ENCODE assay signal across 8 mouse cellular contexts in the genomic region with DNA sequence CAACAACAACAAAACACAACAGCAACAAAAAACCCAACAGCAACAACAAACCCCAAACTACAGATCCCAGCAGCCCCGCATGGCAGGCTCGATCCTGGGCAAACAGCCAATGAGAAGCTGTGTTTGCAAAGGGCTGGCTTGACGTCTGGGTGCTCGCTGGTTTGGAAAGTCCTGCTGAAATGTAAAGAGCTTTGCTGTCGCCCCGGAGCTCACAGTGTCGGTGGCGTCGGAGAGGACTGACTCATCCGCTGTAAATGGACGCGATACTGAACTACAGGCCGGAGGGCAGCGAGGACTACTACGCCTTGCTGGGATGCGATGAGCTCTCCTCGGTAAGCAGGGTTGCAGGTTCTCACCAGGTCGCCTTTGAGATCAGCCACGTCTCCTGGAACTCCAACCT. TPM values are rescaled to one million over a fixed set of nuclear protein-coding genes. Genes with fewer than 3 reads are reported as not detected.
DNase-seq lines count a peak whose midpoint lies in the region; ATAC-seq lines count a peak whose summit lies in the region.

No protein-coding gene starts in this region.

- H3K9me3 ChIP-seq in forebrain, embryonic 10.5 days = no peaks in the 10 kb centered on the region
- H3K9me3 ChIP-seq in heart, embryonic 15.5 days (replicated peaks) = no peaks in the 10 kb centered on the region
- no peaks in the 10 kb centered on the region for H3K9me3 ChIP-seq in liver, embryonic 13.5 days (replicated peaks)
- no peaks in the 10 kb centered on the region for H3K9me3 ChIP-seq in stomach, embryonic 14.5 days (ENCODE audit: control insufficient read depth, low read depth, low read length)

- peak overlapping the region; percentile 66 for H3K9ac ChIP-seq in heart, embryonic 15.5 days
- peak overlapping the region; percentile 75 for H3K9ac ChIP-seq in liver, embryonic 13.5 days
- peak overlapping the region; percentile 28; the same call in 1 of the 2 replicates for H3K9ac ChIP-seq in stomach, embryonic 14.5 days (replicated peaks; ENCODE audit: low read depth, low read length)

- H3K27me3 ChIP-seq in forebrain, embryonic 10.5 days (ENCODE audit: poor library complexity, severe bottlenecking) = peaks cover 4% of the 10 kb centered on the region
- no peaks in the 10 kb centered on the region for H3K27me3 ChIP-seq in heart, embryonic 15.5 days
- no peaks in the 10 kb centered on the region for H3K27me3 ChIP-seq in liver, embryonic 13.5 days
- no peaks in the 10 kb centered on the region for H3K27me3 ChIP-seq in stomach, embryonic 14.5 days (ENCODE audit: control insufficient read depth, insufficient read depth, low read length)

- peak; percentile 40 to 62 for DNase-seq in CD8-positive naive resting alpha-beta T cell, adult 2 months (ENCODE audit: low read depth in 2 of 2, low spot score in 2 of 2)
- DNase-seq in c-Kit-positive CD71-negative TER-119-negative erythroid progenitor cells, embryonic 14.5 days (ENCODE audit: low read depth) = peak; percentile 79
- peak; percentile 71 for DNase-seq in forebrain, embryonic 10.5 days (ENCODE audit: extremely low spot score, low spot score)
- peak; percentile 92 for DNase-seq in kidney, postnatal 25 days
- DNase-seq in liver, embryonic 13.5 days = peak; percentile 81
- peak; percentile 81 to 88 for DNase-seq in natural killer cell, adult 2 months (ENCODE audit: low spot score in 2 of 2)

- H3K27ac ChIP-seq in forebrain, embryonic 10.5 days = peak overlapping the region; percentile 64
- H3K27ac ChIP-seq in heart, embryonic 15.5 days = peak overlapping the region; percentile 84
- peak overlapping the region; percentile 78 for H3K27ac ChIP-seq in liver, embryonic 13.5 days
- H3K27ac ChIP-seq in stomach, embryonic 14.5 days (ENCODE audit: low read length) = no peak overlapping the region

- H3K4me3 ChIP-seq in forebrain, embryonic 10.5 days = peak overlapping the region; percentile 58
- peak overlapping the region; percentile 70 for H3K4me3 ChIP-seq in heart, embryonic 15.5 days
- peak overlapping the region; percentile 66 for H3K4me3 ChIP-seq in liver, embryonic 13.5 days (replicated peaks)
- H3K4me3 ChIP-seq in stomach, embryonic 14.5 days (ENCODE audit: low read depth, low read length) = peak overlapping the region; percentile 43

- peaks cover 10% of the 10 kb centered on the region for H3K4me1 ChIP-seq in forebrain, embryonic 10.5 days
- peaks cover 9% of the 10 kb centered on the region; the same call in 1 of the 2 replicates for H3K4me1 ChIP-seq in heart, embryonic 15.5 days (replicated peaks)
- peaks cover 22% of the 10 kb centered on the region for H3K4me1 ChIP-seq in liver, embryonic 13.5 days (replicated peaks)
- peaks cover 3% of the 10 kb centered on the region; the same call in 1 of the 2 replicates for H3K4me1 ChIP-seq in stomach, embryonic 14.5 days (ENCODE audit: control insufficient read depth, insufficient read depth, low read length)

- H3K36me3 ChIP-seq in forebrain, embryonic 10.5 days (replicated peaks) = no peaks in the 10 kb centered on the region
- H3K36me3 ChIP-seq in heart, embryonic 15.5 days = no peaks in the 10 kb centered on the region
- H3K36me3 ChIP-seq in liver, embryonic 13.5 days = no peaks in the 10 kb centered on the region
- H3K36me3 ChIP-seq in stomach, embryonic 14.5 days (ENCODE audit: control insufficient read depth, insufficient read depth, low read length) = no peaks in the 10 kb centered on the region

- peak; percentile 59; the same call in 1 of the 2 replicates for ATAC-seq in heart, embryonic 15.5 days (replicated peaks; ENCODE audit: insufficient number of reproducible peaks, insufficient read depth, low FRiP score, low read depth)
- peak; percentile 81 for ATAC-seq in liver, embryonic 13.5 days (ENCODE audit: low read depth)
- ATAC-seq in stomach, embryonic 14.5 days (ENCODE audit: insufficient number of reproducible peaks, insufficient read depth, low FRiP score, low read depth) = peak; percentile 84

- peak overlapping the region; percentile 83 for H3K4me2 ChIP-seq in heart, embryonic 15.5 days
- H3K4me2 ChIP-seq in liver, embryonic 13.5 days = peak overlapping the region; percentile 78
- H3K4me2 ChIP-seq in stomach, embryonic 14.5 days (replicated peaks; ENCODE audit: low read depth, low read length) = peak overlapping the region; percentile 67

- under 1% methylated on average over 19 of the region's 19 CpGs for WGBS in forebrain, embryonic 10.5 days
- WGBS in heart, embryonic 15.5 days = under 1% methylated on average over 19 of the region's 19 CpGs
- WGBS in liver, embryonic 13.5 days (ENCODE audit: insufficient replicate concordance) = under 1% methylated on average over 19 of the region's 19 CpGs
- under 1% methylated on average over 19 of the region's 19 CpGs for WGBS in stomach, embryonic 14.5 days

RNA-seq across cellular contexts. Expression of gene Dnajc12, which starts 4.2 kb away (rescaled TPM):
- 9.6 and 9.9 TPM in 2 replicates for polyA plus RNA-seq in forebrain, embryonic 10.5 days (2016; fragmentation: Nextera tagmentation; extraction: Ambion mirVana)
- 7.2 and 7.3 TPM in 2 replicates for polyA plus RNA-seq in heart, embryonic 15.5 days (2015; fragmentation: Nextera tagmentation; extraction: Ambion mirVana)
- polyA plus RNA-seq in liver, embryonic 13.5 days (2015; fragmentation: Nextera tagmentation; extraction: Ambion mirVana) = 16.5 and 18.1 TPM in 2 replicates
- polyA plus RNA-seq in stomach, embryonic 14.5 days (2014; fragmentation: Nextera tagmentation; extraction: Ambion mirVana) = 8.7 and 10.0 TPM in 2 replicates

RNA-seq across cellular contexts. Expression of gene Sirt1, which starts 4.9 kb away (rescaled TPM):
- polyA plus RNA-seq in forebrain, embryonic 10.5 days (2016; fragmentation: Nextera tagmentation; extraction: Ambion mirVana) = 5.4 and 6.8 TPM in 2 replicates
- 3.6 and 3.9 TPM in 2 replicates for polyA plus RNA-seq in heart, embryonic 15.5 days (2015; fragmentation: Nextera tagmentation; extraction: Ambion mirVana)
- 3.1 and 3.3 TPM in 2 replicates for polyA plus RNA-seq in liver, embryonic 13.5 days (2015; fragmentation: Nextera tagmentation; extraction: Ambion mirVana)
- 8.1 and 8.6 TPM in 2 replicates for polyA plus RNA-seq in stomach, embryonic 14.5 days (2014; fragmentation: Nextera tagmentation; extraction: Ambion mirVana)

RNA-seq across cellular contexts. Expression of gene Gm7075, which starts 35.1 kb away (rescaled TPM):
- polyA plus RNA-seq in forebrain, embryonic 10.5 days (2016; fragmentation: Nextera tagmentation; extraction: Ambion mirVana) = not detected in 2 replicates
- not detected in 2 replicates for polyA plus RNA-seq in heart, embryonic 15.5 days (2015; fragmentation: Nextera tagmentation; extraction: Ambion mirVana)
- not detected in 2 replicates for polyA plus RNA-seq in liver, embryonic 13.5 days (2015; fragmentation: Nextera tagmentation; extraction: Ambion mirVana)
- polyA plus RNA-seq in stomach, embryonic 14.5 days (2014; fragmentation: Nextera tagmentation; extraction: Ambion mirVana) = not detected in 2 replicates

RNA-seq across cellular contexts. Expression of gene Ctnna3, which starts 43.5 kb away (rescaled TPM):
- polyA plus RNA-seq in forebrain, embryonic 10.5 days (2016; fragmentation: Nextera tagmentation; extraction: Ambion mirVana) = 0.05 and 0.16 TPM in 2 replicates
- 23.6 and 27.8 TPM in 2 replicates for polyA plus RNA-seq in heart, embryonic 15.5 days (2015; fragmentation: Nextera tagmentation; extraction: Ambion mirVana)
- 0.05 and 0.13 TPM in 2 replicates for polyA plus RNA-seq in liver, embryonic 13.5 days (2015; fragmentation: Nextera tagmentation; extraction: Ambion mirVana)
- 0.78 and 0.83 TPM in 2 replicates for polyA plus RNA-seq in stomach, embryonic 14.5 days (2014; fragmentation: Nextera tagmentation; extraction: Ambion mirVana)
